Mouse (Mus musculus): ENCODE data around the gene Smad9.

Gene Smad9

GRCm38 (mm10) chr3:54811616-54812015 lies 56.2 kb downstream of the Smad9 start:
- no peak for DNase-seq

DNA sequence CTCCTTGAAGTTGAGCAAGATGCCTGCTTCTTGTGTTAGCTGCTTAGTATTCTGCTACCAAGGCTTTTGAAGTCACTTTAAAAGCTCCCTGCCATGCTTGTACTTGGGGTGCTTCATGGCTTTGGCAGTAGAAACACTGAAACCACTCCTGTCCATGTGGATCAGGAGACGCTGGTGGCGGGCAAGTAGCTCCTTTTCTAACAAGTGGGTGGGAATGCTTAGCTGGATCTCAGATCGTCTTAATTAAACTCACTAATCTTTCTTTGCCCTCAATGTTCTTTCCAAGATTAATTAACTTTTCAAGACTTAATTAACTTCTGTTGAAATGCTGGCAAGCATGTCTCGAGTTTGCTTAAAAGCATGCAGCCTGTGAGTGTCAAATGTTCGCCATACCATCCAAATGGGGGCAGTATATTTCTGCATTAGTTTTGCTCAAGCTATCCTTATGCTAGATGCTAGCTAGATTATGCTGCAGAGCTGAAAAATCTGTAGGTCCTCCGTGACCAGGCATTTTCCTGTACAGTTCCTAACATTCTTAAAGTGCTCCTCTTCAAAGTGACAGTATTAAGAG lies 58.1 kb downstream of the Smad9 start:
- no peak for DNase-seq

DNA sequence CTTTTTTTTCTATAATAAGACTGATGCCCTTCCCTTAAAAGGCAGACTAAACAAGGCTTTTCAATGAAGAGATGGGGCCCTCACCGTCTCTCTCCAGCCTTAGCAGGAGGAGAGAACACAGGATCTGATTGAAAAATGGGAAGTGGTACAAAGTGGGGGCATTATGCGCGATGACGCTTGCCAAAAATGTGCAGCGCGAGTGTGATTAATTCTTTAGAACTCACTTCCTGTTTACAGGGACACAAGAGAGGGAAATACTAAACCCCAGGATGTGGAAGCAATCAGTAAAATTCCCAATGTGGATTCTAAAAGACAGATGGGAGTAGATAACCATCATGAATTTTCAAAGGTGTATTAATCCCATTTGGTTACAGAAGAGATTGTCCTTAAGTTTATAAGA lies 59.2 kb downstream of the Smad9 start:
- no peak for DNase-seq

GRCm38 (mm10) chr3:54815292-54815691 lies 59.9 kb downstream of the Smad9 start:
- peak; percentile 29 for DNase-seq

DNA sequence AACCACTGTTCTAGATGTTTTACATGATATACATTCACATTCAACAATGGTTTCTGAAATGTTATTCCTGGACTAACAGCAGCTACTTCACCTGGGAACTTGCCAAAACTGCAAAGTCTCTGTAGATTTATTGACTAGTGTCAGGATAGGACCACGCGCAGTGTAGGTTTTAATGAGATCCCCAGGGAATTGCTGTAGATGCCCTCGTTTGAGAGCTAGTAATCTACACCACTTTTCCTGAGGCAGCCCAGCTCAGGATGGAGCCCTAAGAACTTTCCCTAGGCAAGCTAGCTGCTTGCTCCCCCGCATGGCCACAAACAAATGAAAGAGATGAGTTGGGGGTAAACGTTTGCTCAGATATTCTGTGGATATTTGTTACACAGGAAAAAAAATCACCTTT lies 67.1 kb downstream of the Smad9 start:
- no peak for DNase-seq

GRCm38 (mm10) chr3:54832491-54832890 lies 77.1 kb downstream of the Smad9 start:
- no peak for DNase-seq

DNA sequence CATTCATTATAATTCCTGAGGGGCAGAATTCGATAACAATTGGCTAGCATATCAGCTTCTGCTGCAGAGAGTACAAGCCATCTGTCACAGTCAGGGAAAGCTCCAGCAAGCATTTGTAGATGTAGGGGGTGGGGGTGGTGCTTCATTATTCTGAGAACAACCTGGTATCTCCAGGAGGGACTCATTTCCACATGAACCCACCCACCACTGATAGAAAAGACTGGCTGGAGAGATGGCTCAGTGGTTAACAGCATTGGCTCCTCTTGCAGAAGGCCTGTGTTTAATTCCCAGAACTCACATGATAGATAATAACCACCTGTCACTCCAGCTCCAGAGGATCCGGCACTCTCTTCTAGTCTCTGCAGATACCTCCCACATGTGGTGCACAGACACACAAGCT lies 80.0 kb downstream of the Smad9 start:
- no peak for DNase-seq

Measured in kidney, adult 18-20 months (tissue).